Mouse (Mus musculus) small intestine, adult 2 months (tissue): ENCODE measurements at regions not wholly inside any gene's neighbourhood (a gene's known extent, or its start where the extent isn't known, plus 50 kb on each side); places are given as distances from the start of the nearest gene placed in this dataset.
"Not testable (repeated sequence)": the region's sequence is repeated elsewhere in the genome, so short reads cannot be mapped to it uniquely, and the experiment has no call there.

Experiments used
- CTCF ChIP-seq: fragments of 200-500 bp; IDR thresholded peaks from 2 replicates; pipeline ENCODE4 v1.5.1; 2012; ENCODE audit warnings: low read depth, mild to moderate bottlenecking, control low read depth, inconsistent platforms, low read length, moderate library complexity, mixed read lengths; ENCODE audit not compliant: insufficient replicate concordance, insufficient read length; ENCODE audit errors: extremely low read depth
- POLR2A ChIP-seq: fragments of 200-500 bp; IDR thresholded peaks from 2 replicates; pipeline ENCODE4 v1.6.1; 2012; ENCODE audit warnings: low read depth, mild to moderate bottlenecking, control low read depth, inconsistent platforms, low read length, moderate library complexity

DNA sequence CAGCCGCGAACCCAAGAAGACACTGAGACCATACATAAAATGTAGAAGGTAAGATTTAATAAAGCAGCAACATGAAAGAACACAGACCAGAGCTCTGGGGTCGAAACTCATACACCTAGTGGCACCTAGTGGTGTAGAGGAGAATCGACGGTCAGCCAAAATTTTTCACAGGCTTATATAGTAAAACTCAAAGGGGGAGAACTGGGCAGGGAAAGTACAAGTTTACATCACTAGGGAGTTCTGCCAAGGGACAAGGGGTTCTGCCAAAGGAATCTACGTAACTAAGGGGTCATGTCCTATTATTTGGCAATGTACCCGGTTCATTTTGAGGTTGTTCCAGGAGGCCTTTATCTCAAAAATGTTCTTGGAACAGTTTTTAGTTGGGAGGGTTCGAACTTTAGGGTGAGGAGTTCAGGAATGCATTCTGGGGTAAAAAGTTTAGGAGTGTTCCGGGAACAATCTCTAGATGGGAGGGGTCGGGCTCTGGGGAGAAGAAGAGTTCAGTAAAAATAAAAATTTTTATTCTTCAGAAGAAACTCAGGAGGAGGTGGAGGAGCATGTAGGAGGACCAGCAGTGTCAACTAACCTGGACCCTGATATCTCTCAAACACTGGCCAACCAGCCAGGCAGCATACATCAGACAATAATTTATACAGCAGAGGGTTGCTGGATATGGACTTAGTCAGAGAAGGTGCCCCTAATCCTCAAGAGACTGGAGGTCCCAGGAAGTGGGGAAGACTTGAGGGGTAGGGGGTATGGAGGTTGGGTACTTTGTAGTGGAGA lies 1138.7 kb upstream of the Pcdh20 start:
- not testable (repeated sequence) for TF ChIP-seq CTCF, POLR2A
